Mouse (Mus musculus): ENCODE measurements around the gene Dlg2.

Dlg2 gene

GRCm38 (mm10) chr7:91516225-91516624 lies 1039.8 kb downstream of the Dlg2 start:
- no peak for ATAC-seq (ENCODE audit: insufficient number of reproducible peaks, low FRiP score, low TSS enrichment)

DNA sequence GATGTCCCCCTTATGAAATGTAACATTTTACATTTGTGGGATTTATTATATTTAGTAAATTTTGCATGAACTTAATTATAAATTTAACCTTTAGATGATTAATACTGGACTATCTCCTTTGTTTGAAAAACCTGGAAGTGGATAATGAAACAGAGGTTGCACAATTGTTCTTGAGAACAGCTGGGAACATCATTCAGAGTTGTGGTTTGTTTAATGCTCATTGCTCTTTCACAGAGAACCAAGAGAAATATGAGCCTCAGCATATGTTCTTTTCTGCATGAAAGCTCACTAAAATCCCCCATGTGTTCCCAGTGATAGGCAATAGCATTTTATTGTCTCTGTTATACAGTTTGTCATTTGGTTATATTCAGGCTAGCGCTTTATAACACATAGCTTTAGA lies 1049.4 kb downstream of the Dlg2 start:
- ATAC-seq (ENCODE audit: insufficient number of reproducible peaks, low FRiP score, low TSS enrichment): no peak

GRCm38 (mm10) chr7:91542597-91543285 lies 1066.3 kb downstream of the Dlg2 start:
- peak; percentile 85 for ATAC-seq (ENCODE audit: insufficient number of reproducible peaks, low FRiP score, low TSS enrichment)

DNA sequence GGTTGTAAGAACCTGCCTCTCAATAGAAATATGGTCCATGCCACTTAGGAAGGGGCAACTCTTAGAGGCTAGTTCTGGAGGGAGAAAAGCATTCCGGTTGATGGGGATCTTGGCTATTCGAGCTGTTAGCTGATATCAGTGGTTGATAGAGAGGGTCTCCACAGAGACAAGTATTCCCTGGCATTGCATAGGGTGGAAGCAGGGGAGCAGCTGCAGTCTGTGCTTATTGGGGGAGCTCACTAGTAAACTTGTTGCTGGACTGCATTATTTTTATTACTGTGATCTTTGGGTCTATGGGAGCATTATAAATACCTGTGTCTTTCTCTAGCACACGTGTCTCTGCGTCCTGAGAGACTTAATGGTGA lies 1066.8 kb downstream of the Dlg2 start:
- 0 out of 2 replicates have a peak, but pooled peaks have one; percentile 24 for ATAC-seq (ENCODE audit: insufficient number of reproducible peaks, low FRiP score, low TSS enrichment)

DNA sequence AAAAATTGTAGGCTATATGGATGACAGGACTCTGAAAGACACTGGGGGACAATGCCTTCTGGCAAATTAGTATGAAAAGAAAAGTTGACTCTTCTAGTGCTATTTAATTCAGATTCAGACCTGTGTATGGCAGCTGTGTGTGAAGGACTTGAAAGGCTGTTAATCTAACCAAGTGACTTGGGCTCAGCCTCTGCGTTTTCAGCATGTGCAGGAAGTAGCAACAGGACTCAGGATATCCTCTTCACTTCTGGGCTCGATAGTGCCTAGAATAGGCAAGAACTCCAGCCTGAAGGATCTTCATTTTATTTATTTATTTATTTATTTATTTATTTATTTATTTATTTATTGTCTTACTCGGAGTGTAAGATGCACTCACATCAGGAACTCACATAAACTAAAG lies 1068.1 kb downstream of the Dlg2 start:
- ATAC-seq (ENCODE audit: insufficient number of reproducible peaks, low FRiP score, low TSS enrichment): no peak

- ATAC-seq (ENCODE audit: insufficient number of reproducible peaks, low FRiP score, low TSS enrichment): no peak
These were observed 1072.3 kb downstream of the Dlg2 start for GRCm38 (mm10) chr7:91548796-91549195.

DNA sequence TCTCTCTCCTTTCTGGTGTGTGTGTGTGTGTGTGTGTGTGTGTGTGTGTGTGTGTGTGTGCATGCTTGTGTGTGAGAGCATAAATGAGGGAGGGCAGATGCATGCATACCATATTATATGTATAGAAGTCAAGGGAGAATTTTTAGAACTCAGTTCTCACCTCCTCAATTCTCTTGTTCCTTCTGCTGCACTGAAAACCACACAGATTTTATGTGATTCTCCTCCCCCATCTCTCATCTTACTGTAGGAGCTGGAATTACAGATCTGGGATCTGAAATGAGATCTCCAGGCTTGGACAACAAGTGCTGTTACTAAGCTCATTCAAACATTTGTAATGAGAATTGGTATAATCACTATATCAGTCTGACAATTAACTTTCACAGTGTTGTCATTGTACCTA lies 1081.1 kb downstream of the Dlg2 start:
- no peak for ATAC-seq (ENCODE audit: insufficient number of reproducible peaks, low FRiP score, low TSS enrichment)

GRCm38 (mm10) chr7:91567423-91567822 lies 1091.0 kb downstream of the Dlg2 start:
- no peak for ATAC-seq (ENCODE audit: insufficient number of reproducible peaks, low FRiP score, low TSS enrichment)

DNA sequence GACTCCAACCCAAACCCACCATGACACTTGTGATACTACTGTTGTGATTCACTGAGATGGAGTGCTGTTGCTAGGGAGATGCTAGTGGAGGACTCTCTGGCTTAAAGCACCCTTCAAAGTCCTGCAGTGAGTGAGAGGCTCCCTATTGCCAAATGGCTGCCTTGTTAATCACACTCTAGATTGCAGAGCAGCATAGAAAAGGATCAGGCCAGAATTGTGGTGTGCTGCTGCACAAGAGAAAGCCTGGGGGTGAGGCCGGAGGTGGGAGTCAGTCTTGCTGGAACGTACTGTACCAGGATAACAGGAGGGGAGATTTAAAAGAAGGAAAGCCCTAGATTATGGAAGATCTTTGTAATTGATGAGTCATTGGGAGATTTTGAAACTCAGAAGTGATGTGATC lies 1094.5 kb downstream of the Dlg2 start:
- ATAC-seq (ENCODE audit: insufficient number of reproducible peaks, low FRiP score, low TSS enrichment): no peak

- peak; percentile 95 for ATAC-seq (ENCODE audit: insufficient number of reproducible peaks, low FRiP score, low TSS enrichment)
These were observed 1096.2 kb downstream of the Dlg2 start for GRCm38 (mm10) chr7:91572666-91573065.

DNA sequence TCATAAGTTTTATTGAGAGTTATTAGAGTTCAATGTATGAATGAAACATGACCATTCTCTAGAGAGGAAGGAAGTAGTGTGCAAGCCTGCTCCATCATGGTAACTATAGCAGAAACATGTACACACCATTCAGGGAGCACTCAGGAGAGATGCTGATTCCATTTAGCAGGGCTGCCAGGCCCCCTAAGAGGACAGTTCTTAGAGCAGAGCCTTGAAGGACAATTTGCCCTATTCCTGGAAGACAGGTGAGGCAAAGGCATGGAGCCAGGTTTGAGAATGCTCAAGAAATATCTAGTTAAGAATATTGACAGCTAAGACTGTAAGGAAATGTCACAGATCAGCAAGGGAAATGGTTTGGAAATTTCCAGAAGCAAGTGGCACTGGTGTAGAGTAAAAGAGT lies 1096.8 kb downstream of the Dlg2 start:
- no peak for ATAC-seq (ENCODE audit: insufficient number of reproducible peaks, low FRiP score, low TSS enrichment)

- ATAC-seq (ENCODE audit: insufficient number of reproducible peaks, low FRiP score, low TSS enrichment): no peak
These were observed 1099.7 kb downstream of the Dlg2 start for GRCm38 (mm10) chr7:91576216-91576615.

- no peak for ATAC-seq (ENCODE audit: insufficient number of reproducible peaks, low FRiP score, low TSS enrichment)
These were observed 1105.7 kb downstream of the Dlg2 start for GRCm38 (mm10) chr7:91582203-91582602.

DNA sequence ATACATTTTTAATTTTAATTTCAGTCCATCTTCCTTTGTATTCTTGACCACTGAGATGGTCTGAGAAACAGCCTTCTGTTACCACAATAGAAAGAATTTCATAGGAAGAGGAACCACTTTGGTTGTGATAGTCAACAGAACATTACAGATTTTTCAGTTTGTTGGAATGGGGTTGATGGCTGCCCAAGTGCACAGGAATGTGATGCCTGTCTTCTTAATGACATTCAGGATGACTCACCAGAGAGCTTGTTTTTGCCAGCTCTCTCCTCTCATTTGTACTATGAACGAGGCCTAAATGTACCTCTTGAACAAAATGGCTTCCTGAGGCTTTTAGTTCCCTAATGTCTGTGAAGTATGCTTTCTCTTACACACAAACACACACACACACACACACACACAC lies 1107.1 kb downstream of the Dlg2 start:
- no peak for ATAC-seq (ENCODE audit: insufficient number of reproducible peaks, low FRiP score, low TSS enrichment)

DNA sequence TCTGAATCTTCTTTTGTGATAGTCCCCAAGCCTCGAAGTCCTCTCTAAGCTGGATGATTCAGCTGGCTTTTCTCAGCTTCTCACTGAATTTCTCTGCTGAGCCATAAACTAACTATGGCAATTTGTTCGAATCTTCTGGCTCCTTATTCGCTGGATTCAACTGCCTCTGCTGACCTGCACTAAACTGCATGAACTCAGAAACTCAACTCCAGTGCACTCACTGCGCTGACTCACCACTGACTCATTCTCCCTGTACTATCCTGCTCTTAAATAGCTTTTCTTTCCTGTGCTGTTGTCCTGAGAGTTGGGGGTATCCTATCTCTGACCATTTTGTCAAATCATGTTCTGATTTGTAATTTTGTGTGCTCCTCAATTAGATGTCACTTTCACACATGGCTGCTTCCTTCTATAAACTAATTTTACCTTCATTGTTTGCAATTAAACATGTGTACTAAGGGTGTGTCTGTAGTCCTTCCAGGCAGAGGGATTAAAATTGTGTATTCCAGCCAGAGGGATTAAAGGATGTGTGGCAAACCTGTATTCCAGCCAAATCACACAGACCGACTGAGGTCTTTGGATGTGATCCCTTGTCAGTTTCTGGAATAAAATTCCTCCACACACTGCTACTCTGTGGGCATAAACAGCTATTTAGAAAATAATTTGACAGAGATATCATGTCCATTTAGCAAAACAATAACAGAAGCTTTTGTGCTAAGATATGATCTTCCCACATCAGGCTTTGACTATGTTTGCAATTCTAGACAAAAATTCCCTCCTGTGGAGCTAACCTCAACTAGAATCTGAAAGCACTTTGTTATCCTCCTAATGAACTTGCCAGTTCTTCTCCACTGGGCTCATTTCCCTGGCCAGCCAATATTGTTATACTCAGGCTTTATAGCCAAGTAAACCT lies 1115.0 kb downstream of the Dlg2 start:
- ATAC-seq (ENCODE audit: insufficient number of reproducible peaks, low FRiP score, low TSS enrichment): no peak

- ATAC-seq (ENCODE audit: insufficient number of reproducible peaks, low FRiP score, low TSS enrichment): no peak
These were observed 1122.1 kb downstream of the Dlg2 start for GRCm38 (mm10) chr7:91598549-91598948.

- ATAC-seq (ENCODE audit: insufficient number of reproducible peaks, low FRiP score, low TSS enrichment): no peak
These were observed 1124.8 kb downstream of the Dlg2 start for GRCm38 (mm10) chr7:91601307-91601706.

DNA sequence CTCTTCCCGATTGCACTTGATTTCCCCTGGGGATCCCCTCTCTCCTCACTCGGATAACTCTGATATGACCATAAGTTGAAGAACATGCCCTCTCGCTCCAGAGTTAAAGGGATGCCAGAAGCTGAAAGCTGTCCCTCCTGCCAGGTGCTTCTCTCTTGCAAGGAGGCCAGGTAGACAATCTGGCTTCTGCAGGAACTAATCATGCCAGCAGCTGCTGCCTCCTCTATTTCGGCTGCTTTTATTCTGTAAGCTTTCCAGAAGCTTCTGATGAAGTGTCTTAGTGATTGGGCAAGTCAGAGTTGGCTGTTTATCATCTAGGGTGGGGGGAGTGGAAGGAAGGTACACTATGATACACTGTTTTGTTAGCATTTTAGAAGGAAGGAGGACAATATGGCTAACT lies 1127.1 kb downstream of the Dlg2 start:
- ATAC-seq (ENCODE audit: insufficient number of reproducible peaks, low FRiP score, low TSS enrichment): peak; percentile 45; the same call in 1 of the 2 replicates

DNA sequence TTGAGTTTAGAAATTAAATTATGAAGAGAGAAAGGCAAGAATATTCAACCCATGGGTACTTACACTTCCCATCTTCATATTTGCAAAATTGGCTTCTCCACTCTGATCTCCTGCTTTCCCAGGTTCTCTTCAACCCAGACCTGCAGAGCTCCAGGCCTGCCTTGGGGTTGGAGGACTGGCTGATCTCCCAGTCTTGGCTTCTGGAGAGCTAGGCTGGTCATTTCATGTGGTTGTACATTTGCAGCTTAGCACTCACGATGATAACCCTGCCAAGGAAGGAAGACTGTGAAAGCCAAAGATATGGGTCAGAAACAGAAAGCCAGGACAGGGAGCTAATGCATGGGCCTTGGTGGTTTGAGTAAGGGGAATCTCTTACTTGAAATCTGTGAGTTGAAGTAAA lies 1176.6 kb downstream of the Dlg2 start:
- peak; percentile 74; the same call in 1 of the 2 replicates for ATAC-seq (ENCODE audit: insufficient number of reproducible peaks, low FRiP score, low TSS enrichment)

- ATAC-seq (ENCODE audit: insufficient number of reproducible peaks, low FRiP score, low TSS enrichment): no peak
These were observed 1183.0 kb downstream of the Dlg2 start for GRCm38 (mm10) chr7:91659498-91659897.

GRCm38 (mm10) chr7:91672236-91673017 lies 1196.0 kb downstream of the Dlg2 start:
- ATAC-seq (ENCODE audit: insufficient number of reproducible peaks, low FRiP score, low TSS enrichment): no peak
